Mouse (Mus musculus) testis, adult 2 months (tissue): ENCODE results near the gene Myh7b.

Experiments used
- CTCF ChIP-seq: fragments of 200-500 bp; IDR thresholded peaks from 2 replicates; pipeline ENCODE4 v1.5.1; 2012; ENCODE audit warnings: low read depth, mild to moderate bottlenecking, inconsistent platforms, low read length, moderate library complexity; ENCODE audit not compliant: control insufficient read depth, insufficient read depth, insufficient replicate concordance
- POLR2A ChIP-seq: fragments of 200-500 bp; IDR thresholded peaks from 2 replicates; pipeline ENCODE4 v1.6.1; 2012; ENCODE audit warnings: low read depth, mild to moderate bottlenecking, inconsistent platforms, low read length, moderate library complexity; ENCODE audit not compliant: control insufficient read depth

- TF ChIP-seq CTCF (no peak), POLR2A (no peak)
Observed at GRCm38 (mm10) chr2:155616971-155617370, 6.0 kb downstream of the Myh7b start.
